Mouse (Mus musculus) ES-E14 (cell line): ENCODE data around the gene Mex3d. TPM values are rescaled to one million over a fixed set of nuclear protein-coding genes. Genes with fewer than 3 reads are reported as not detected.
A peak's percentile ranks its signal among the peaks of the same experiment; 100 is the strongest.

Source experiments
- DNase-seq: peaks from one replicate; pipeline ENCODE4 v3.0.0-alpha.2; 2013; ENCODE audit warnings: low read depth, low spot score
- H3K27ac ChIP-seq: 2 replicates; pipeline ENCODE4 v1.5.1; 2012; ENCODE audit warnings: low read depth, mild to moderate bottlenecking, low read length, moderate library complexity, mixed read lengths; ENCODE audit not compliant: poor library complexity, insufficient read depth, severe bottlenecking
- H3K36me3 ChIP-seq: 2 replicates; pipeline ENCODE4 v1.6.1; 2012; ENCODE audit warnings: mild to moderate bottlenecking, low read length, moderate library complexity, mixed read lengths; ENCODE audit not compliant: control insufficient read depth, poor library complexity, insufficient read depth, severe bottlenecking
- H3K4me1 ChIP-seq, 2 experiments: fragments of 150-350 bp in 1 of 2; sonication (generic) in 1 of 2; 2 replicates each; pipeline ENCODE4 v1.6.1; 2012; ENCODE audit warnings: low read length in 2 of 2, mild to moderate bottlenecking in 1 of 2, mixed read lengths in 1 of 2; ENCODE audit not compliant: control insufficient read depth in 2 of 2, insufficient read depth in 2 of 2, poor library complexity in 1 of 2
- H3K4me3 ChIP-seq, 2 experiments: fragments of 150-350 bp in 1 of 2; sonication (generic) in 1 of 2; 2 replicates each; pipeline ENCODE4 v1.5.1; 2012; ENCODE audit warnings: low read length in 2 of 2, low read depth in 1 of 2, mild to moderate bottlenecking in 1 of 2, mixed read lengths in 1 of 2; ENCODE audit not compliant: insufficient read depth in 1 of 2, poor library complexity in 1 of 2, severe bottlenecking in 1 of 2
- H3K9ac ChIP-seq: 2 replicates; pipeline ENCODE4 v1.6.1; 2012; ENCODE audit warnings: low read depth, mild to moderate bottlenecking, low read length, mixed read lengths; ENCODE audit not compliant: poor library complexity, insufficient read depth, severe bottlenecking
- H3K9me3 ChIP-seq: fragments of 150-350 bp; sonication (generic); 2 replicates; pipeline ENCODE4 v1.6.1; 2012; ENCODE audit warnings: low read depth, mild to moderate bottlenecking, low read length; ENCODE audit not compliant: control insufficient read depth, insufficient read depth
- CHD2 ChIP-seq: IDR thresholded peaks from 2 replicates; pipeline ENCODE4 v1.6.1; 2014; ENCODE audit warnings: mild to moderate bottlenecking, low read depth, low read length, inconsistent platforms
- HCFC1 ChIP-seq: IDR thresholded peaks from 2 replicates; pipeline ENCODE4 v1.6.1; 2012; ENCODE audit warnings: low read length, inconsistent platforms, borderline replicate concordance; ENCODE audit not compliant: insufficient read depth
- MAFK ChIP-seq: IDR thresholded peaks from 2 replicates; pipeline ENCODE4 v1.6.1; 2014; ENCODE audit warnings: mild to moderate bottlenecking, low read depth, low read length, inconsistent platforms; ENCODE audit not compliant: insufficient read depth
- ZC3H11A ChIP-seq: IDR thresholded peaks from 2 replicates; pipeline ENCODE4 v1.6.1; 2012; ENCODE audit warnings: low read depth, mild to moderate bottlenecking, inconsistent platforms, low read length, borderline replicate concordance
- ZNF384 ChIP-seq: IDR thresholded peaks from 2 replicates; pipeline ENCODE4 v1.6.1; 2012; ENCODE audit warnings: low read depth, low read length, inconsistent platforms
- in situ Hi-C, 2 experiments: fragments of 600-800 bp; cut with MboI; formaldehyde crosslinking; loops; one replicate each; pipeline ENCODE4 v1.15.1; 2025; ENCODE audit warnings: low sequenced_read_pairs in 2 of 2, inconsistent platforms in 1 of 2; ENCODE audit not compliant: unreplicated experiment in 2 of 2
- total RNA-seq: library from RNA; depleted of rRNA; stranded (reverse); fragments of 300-350 nt; gene quantifications from 2 replicates; pipeline ENCODE4 v1.2.3, GENCODE M21; 2012

Gene Mex3d
- total RNA-seq, 1 experiment: 27.1 TPM

DNA sequence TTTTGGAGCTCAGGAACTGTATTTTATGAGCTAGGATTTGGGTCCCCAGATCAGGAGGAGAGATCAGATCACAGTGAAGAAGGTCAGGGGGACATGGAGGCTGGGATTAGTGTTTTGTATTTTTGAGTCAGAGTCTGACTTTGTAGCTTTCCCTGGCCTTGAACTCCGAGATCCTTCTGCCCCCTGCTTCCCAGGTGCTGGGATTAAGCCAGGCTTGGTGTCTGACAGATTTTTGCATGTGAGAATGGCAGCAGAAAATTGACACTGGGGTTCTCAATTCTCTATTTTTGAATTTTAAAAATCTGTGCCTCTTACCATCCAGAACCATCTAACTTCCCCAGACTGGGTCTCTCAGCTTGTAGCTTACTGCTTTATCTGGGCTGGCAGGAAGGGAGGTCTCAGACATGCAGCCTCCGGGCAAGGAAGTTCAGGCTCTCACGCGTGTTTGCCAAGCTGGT lies 13.3 kb upstream of the Mex3d start:
- peak overlapping the region; percentile 52 to 88; a peak in 3 of 4 replicates for H3K4me3 ChIP-seq
- no peak for DNase-seq
- peaks cover 32% of the 10 kb centered on the region for H3K36me3 ChIP-seq
- peak overlapping the region; percentile 66; the same call in 1 of the 2 replicates for H3K9ac ChIP-seq
- in situ Hi-C loops: no loop called here
- no peak for TF ChIP-seq ZNF384
- no peak for TF ChIP-seq CHD2
- TF ChIP-seq HCFC1: no peak
- no peak for TF ChIP-seq ZC3H11A
- no peak for TF ChIP-seq MAFK
- no peaks in the 10 kb centered on the region for H3K9me3 ChIP-seq
- peaks cover 0 to 20% of the 10 kb centered on the region in 2 experiments; a peak in 2 of 4 replicates for H3K4me1 ChIP-seq
- H3K27ac ChIP-seq: peak overlapping the region; percentile 58; the same call in 1 of the 2 replicates

DNA sequence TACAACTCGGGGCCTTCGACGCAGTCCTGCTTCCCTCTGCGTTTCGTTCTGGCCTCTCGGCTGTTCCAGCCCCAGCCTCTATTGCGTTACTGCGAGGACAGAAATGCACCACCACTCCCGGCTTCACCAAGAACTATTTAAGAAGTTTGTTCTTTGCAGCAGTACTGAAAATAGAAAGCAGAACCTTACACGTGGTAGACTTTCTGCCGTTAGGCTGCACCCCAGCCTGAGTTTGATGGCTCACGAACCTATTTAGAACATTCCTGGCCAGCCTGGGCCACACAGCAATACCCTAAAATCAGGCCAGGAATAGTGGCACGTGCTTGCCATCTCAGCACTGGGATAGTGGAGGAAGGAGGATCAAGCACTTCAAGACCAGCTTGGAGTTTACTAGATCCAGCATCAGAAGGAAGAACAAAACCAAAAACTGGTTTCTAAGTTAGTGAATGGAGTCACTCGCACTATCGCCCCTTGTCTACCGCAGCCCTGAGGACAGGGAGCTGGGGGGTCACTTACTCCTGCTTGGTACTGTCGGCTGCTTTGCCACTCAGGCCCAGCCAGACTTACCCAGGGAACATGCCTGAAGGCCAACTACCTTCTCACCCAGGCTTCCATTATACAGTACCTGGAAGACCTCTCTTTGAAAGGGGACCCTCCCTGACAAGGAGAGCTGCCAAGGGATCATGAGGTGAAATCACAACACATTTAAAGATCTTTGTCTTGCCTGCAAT lies 12.7 kb upstream of the Mex3d start:
- H3K4me3 ChIP-seq: peak overlapping the region; percentile 52 to 88
- in situ Hi-C loops: no loop called here
- TF ChIP-seq CHD2 (no peak), ZNF384 (no peak), ZC3H11A (no peak), MAFK (no peak)
- no peak for DNase-seq
- H3K27ac ChIP-seq: peak overlapping the region; percentile 58
- peak overlapping the region; percentile 66 for H3K9ac ChIP-seq
- peaks cover 32% of the 10 kb centered on the region for H3K36me3 ChIP-seq
- no peaks in the 10 kb centered on the region for H3K9me3 ChIP-seq
- peaks cover 0 to 18% of the 10 kb centered on the region in 2 experiments; a peak in 2 of 4 replicates for H3K4me1 ChIP-seq

DNA sequence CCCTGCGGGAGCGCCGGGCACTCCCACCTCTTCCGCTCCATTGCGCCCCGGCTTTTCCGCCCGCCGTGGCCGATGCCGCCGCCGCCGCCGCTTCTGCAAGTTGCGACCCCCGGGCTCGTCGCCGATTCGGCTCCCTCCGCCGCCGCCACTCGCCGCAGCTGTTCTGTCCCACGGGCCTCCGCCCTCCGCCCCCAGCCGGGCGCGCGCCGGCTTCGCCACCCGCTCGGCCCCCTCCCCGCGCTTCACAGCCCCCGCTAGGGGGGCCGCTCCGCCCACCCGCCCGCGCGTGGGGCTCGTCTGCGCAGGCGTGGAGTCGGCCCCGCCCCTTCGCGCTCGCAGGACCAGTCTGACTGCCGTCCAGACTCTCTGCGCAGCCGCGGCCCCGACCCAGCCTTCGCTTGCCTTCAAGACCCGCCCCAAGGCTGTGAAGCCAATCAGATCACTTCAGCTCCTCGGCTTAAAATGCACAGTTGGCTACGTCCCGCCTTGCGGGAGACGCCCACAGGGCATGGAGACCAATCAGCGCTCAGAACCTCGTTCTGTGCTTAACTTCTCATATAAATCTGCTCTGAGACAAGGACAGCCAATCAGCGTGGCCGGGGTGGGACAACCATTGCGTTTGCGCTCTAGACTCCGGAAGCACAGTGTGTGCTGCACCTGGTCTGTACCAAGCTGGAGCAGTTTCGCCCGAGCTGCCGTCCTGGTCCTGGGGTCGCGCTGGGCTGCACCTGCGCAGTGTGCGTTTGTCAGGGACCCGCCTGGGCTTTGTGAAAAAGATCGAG lies 11.9 kb upstream of the Mex3d start, which contains the start of gene Mbd3:
Gene Mbd3 (minus strand): TSS at position 360 of the 782 bp plus-strand sequence.
- H3K9me3 ChIP-seq: no peaks in the 10 kb centered on the region
- peak within 1 kb of the TSS; percentile 95 for H3K27ac ChIP-seq
- TF ChIP-seq MAFK (no peak), HCFC1 (peak; percentile 53; the same call in 1 of the 2 replicates), CHD2 (peak; percentile 57)
- in situ Hi-C loops: no loop called here
- peak within 1 kb of the TSS; percentile 81 to 88 for H3K4me3 ChIP-seq
- DNase-seq: peak; percentile 98
- peaks cover 37% of the 10 kb centered on the region for H3K36me3 ChIP-seq
- peak within 1 kb of the TSS; percentile 92 for H3K9ac ChIP-seq
- H3K4me1 ChIP-seq: peaks cover 0 to 17% of the 10 kb centered on the region in 2 experiments; a peak in 2 of 4 replicates

DNA sequence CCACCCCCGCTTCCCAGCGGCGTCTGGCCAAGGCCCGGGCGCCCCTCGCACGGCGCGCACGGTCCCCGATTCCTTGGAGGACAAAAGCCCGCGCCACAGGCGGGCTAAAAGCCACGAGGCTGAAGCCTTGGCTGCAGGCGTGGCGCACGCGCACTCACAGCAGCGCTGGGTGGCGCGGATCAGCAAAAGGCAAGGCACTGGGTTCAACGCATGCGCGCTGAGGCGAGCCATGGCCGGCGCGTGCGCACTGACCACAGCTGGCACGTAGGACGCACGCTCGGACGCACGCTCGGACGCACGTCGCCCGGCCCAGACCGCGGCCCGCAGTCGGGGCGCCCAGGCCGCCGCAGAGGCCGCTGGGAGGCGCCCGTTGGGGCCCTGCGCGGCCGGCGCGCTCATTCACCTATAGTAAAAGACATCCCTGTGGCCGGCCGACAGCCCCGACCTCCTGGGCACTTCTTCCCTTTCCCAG lies 11.3 kb upstream of the Mex3d start:
- Histone ChIP-seq H3K9me3 (no peaks in the 10 kb centered on the region), H3K4me3 (peak overlapping the region; percentile 69 to 81), H3K36me3 (peaks cover 39% of the 10 kb centered on the region), H3K27ac (peak overlapping the region; percentile 95), H3K4me1 (peaks cover 0 to 21% of the 10 kb centered on the region in 2 experiments; a peak in 2 of 4 replicates), H3K9ac (peak overlapping the region; percentile 92)
- peak; percentile 94 for DNase-seq
- TF ChIP-seq HCFC1 (no peak), CHD2 (no peak), ZC3H11A (no peak), MAFK (peak; percentile 77)
- in situ Hi-C loops: no loop called here
